Comparison of ENCODE assay signal across 9 mouse cellular contexts in genomic region chr10:50370611-50371010, GRCm38 (mm10).
A peak's percentile ranks its signal among the peaks of the same experiment; 100 is the strongest.
DNase-seq lines count a peak whose midpoint lies in the region; ATAC-seq and TF ChIP-seq lines count a peak whose summit lies in the region.
"Had no signal": no experiment of that assay in that cellular context is flagged by ENCODE, and none has a peak within 500 bp of the region (broad histone marks: within the 10 kb centered on the region; RNA-seq: fewer than 3 reads in every experiment).

No protein-coding gene starts in this region.

- peak; percentile 54; the same call in 1 of the 2 replicates for TF ChIP-seq CTCF in cerebellum, adult 2 months (IDR thresholded peaks at IDR 0.05; ENCODE audit: borderline replicate concordance, insufficient read depth, low read depth, low read length)

- no peak overlapping the region for H3K4me3 ChIP-seq in cerebellum, adult 2 months (replicated peaks; ENCODE audit: insufficient read depth, low read depth, low read length)
- H3K4me3 ChIP-seq: limb, embryonic 12.5 days had no signal

- no peak for TF ChIP-seq POLR2A in cerebellum, adult 2 months (IDR thresholded peaks at IDR 0.05; ENCODE audit: borderline replicate concordance, insufficient read depth, low read length)

- no peaks in the 10 kb centered on the region for H3K27me3 ChIP-seq in cerebellum, adult 2 months (ENCODE audit: control insufficient read depth, insufficient read depth, low read length)
- H3K27me3 ChIP-seq: limb, embryonic 12.5 days had no signal

- no peak overlapping the region for H3K27ac ChIP-seq in cerebellum, adult 2 months (ENCODE audit: insufficient read depth, low read length)
- H3K27ac ChIP-seq: limb, embryonic 12.5 days had no signal

- no peak for DNase-seq in frontal cortex, postnatal 25 days (ENCODE audit: low spot score in 2 of 2)
- peak; percentile 59 for DNase-seq in 3T3-L1 (ENCODE audit: low read depth, low spot score)
- peak; percentile 40 for DNase-seq in cerebellum, adult 2 months
- DNase-seq in layer of hippocampus, adult 11-12 months (ENCODE audit: low spot score), result peak; percentile 12
- DNase-seq in urinary bladder, postnatal 10 days (ENCODE audit: low spot score), result no peak
- no peak for DNase-seq in spleen, postnatal 10 days (ENCODE audit: low spot score in 2 of 2)
- DNase-seq in heart, adult 8-10 months (ENCODE audit: low spot score), result no peak

- 59% methylated on average over 1 of the region's 1 CpGs for WGBS in cerebellum, adult 2 months

- ATAC-seq in frontal cortex, adult (ENCODE audit: low TSS enrichment), result peak; percentile 83; the same call in 1 of the 2 replicates

- H3K4me1 ChIP-seq in cerebellum, adult 2 months (ENCODE audit: control insufficient read depth, insufficient read depth, low read length), result no peaks in the 10 kb centered on the region
- H3K4me1 ChIP-seq: limb, embryonic 12.5 days had no signal

Comparison
In these comparisons a context has a peak if more than half of its experiments do, and no peak if none do; other contexts are left out.
1. DNase-seq: peak in 3T3-L1 (single experiment), cerebellum, adult 2 months (2 of 2) and layer of hippocampus, adult 11-12 months (single experiment); none in frontal cortex, postnatal 25 days (0 of 2), urinary bladder, postnatal 10 days (single experiment), spleen, postnatal 10 days (0 of 2) and heart, adult 8-10 months (single experiment).